Comparison of ENCODE assay signal across 21 mouse cellular contexts in the genomic region with DNA sequence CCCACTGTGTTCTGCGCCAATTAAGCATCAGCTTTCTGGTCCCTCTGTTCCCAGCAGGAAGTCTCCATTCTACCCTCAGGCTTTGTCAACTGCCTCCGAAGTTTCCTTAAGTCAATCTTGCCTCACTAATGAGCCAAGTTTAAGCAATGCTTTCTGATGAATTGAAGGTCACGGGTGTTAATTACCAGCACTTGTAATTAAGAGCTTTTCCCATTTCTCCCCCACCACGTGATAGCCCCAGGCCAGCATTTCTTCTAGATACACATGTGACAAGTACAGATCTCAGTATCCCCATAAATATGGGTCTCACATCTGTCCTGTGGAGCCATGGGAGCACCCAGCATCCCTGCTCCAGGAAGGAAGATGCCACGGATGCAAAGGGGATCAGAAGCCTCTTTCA. TPM values are rescaled to one million over a fixed set of nuclear protein-coding genes. Genes with fewer than 3 reads are reported as not detected.
"Had no signal": no experiment of that assay in that cellular context is flagged by ENCODE, and none has a peak within 500 bp of the region (broad histone marks: within the 10 kb centered on the region; RNA-seq: fewer than 3 reads in every experiment).

No protein-coding gene starts in this region.

- H3K4me2 ChIP-seq: limb, embryonic 13.5 days; liver, embryonic 12.5 days; liver, embryonic 15.5 days; lung, embryonic 15.5 days; midbrain, embryonic 13.5 days; stomach, embryonic 15.5 days had no signal

- H3K4me1 ChIP-seq: liver, embryonic 12.5 days; liver, embryonic 15.5 days; megakaryocyte, embryonic 14.5 days; midbrain, embryonic 13.5 days had no signal

- H3K9me3 ChIP-seq: limb, embryonic 13.5 days; liver, embryonic 12.5 days; liver, embryonic 15.5 days; lung, embryonic 15.5 days; midbrain, embryonic 10.5 days; midbrain, embryonic 13.5 days; stomach, embryonic 15.5 days had no signal

- H3K4me3 ChIP-seq: limb, embryonic 13.5 days; liver, embryonic 12.5 days; liver, embryonic 15.5 days; lung, embryonic 15.5 days; megakaryocyte, embryonic 14.5 days; midbrain, embryonic 10.5 days; midbrain, embryonic 13.5 days; stomach, embryonic 15.5 days had no signal

- ATAC-seq: intestine, postnatal 0 days; liver, embryonic 12.5 days; midbrain, embryonic 13.5 days had no signal

- H3K27ac ChIP-seq: kidney, postnatal 0 days; limb, embryonic 13.5 days; liver, embryonic 12.5 days; liver, embryonic 15.5 days; lung, embryonic 15.5 days; midbrain, embryonic 10.5 days; midbrain, embryonic 13.5 days; stomach, embryonic 15.5 days had no signal

- DNase-seq: kidney, adult 2 months; kidney, postnatal 25 days; left cerebral cortex, postnatal 4 days; liver; lung, adult 18-20 months; lung, postnatal 10 days; lung, postnatal 36 days; right cerebral cortex, postnatal 25 days; spleen, adult 18-20 months; thymus, postnatal 25 days had no signal

- H3K9ac ChIP-seq: limb, embryonic 13.5 days; liver, embryonic 12.5 days; liver, embryonic 15.5 days; lung, embryonic 15.5 days; midbrain, embryonic 13.5 days; stomach, embryonic 15.5 days had no signal

- H3K27me3 ChIP-seq: limb, embryonic 13.5 days; liver, embryonic 12.5 days; liver, embryonic 15.5 days; lung, embryonic 15.5 days; megakaryocyte, embryonic 14.5 days; midbrain, embryonic 13.5 days; stomach, embryonic 15.5 days had no signal

- H3K36me3 ChIP-seq: limb, embryonic 13.5 days; liver, embryonic 12.5 days; liver, embryonic 15.5 days; lung, embryonic 15.5 days; midbrain, embryonic 10.5 days; midbrain, embryonic 13.5 days; stomach, embryonic 15.5 days had no signal

RNA-seq across cellular contexts. Expression of gene Rimbp2, which starts 20.5 kb away (rescaled TPM):
- polyA plus RNA-seq: kidney, postnatal 0 days; liver, embryonic 12.5 days; liver, embryonic 15.5 days; thymus, postnatal 0 days had no signal
